In genomic region chr12:108601326-108601725, GRCm38 (mm10) we compare ENCODE assay signal across 17 mouse cellular contexts. TPM values are rescaled to one million over a fixed set of nuclear protein-coding genes. Genes with fewer than 3 reads are reported as not detected.
DNase-seq lines count a peak whose midpoint lies in the region; ATAC-seq and TF ChIP-seq lines count a peak whose summit lies in the region.
"Had no signal": no experiment of that assay in that cellular context is flagged by ENCODE, and none has a peak within 500 bp of the region (broad histone marks: within the 10 kb centered on the region; RNA-seq: fewer than 3 reads in every experiment).

No protein-coding gene starts in this region.

- no peaks in the 10 kb centered on the region for H3K9me3 ChIP-seq in heart, embryonic 14.5 days (ENCODE audit: control insufficient read depth, low read length)
- no peaks in the 10 kb centered on the region for H3K9me3 ChIP-seq in lung, embryonic 14.5 days (ENCODE audit: low read depth, low read length)
- no peaks in the 10 kb centered on the region for H3K9me3 ChIP-seq in lung, postnatal 0 days (ENCODE audit: low read length)
- H3K9me3 ChIP-seq in forebrain, embryonic 14.5 days (replicated peaks; ENCODE audit: control insufficient read depth, low read length), result no peaks in the 10 kb centered on the region
- H3K9me3 ChIP-seq: hindbrain, embryonic 12.5 days; kidney, embryonic 15.5 days; limb, embryonic 15.5 days; stomach, embryonic 15.5 days had no signal

- H3K27ac ChIP-seq in heart, embryonic 14.5 days (replicated peaks in 1 of 2; ENCODE audit: control insufficient read depth in 1 of 2, insufficient read depth in 1 of 2, low read depth in 2 of 2, low read length in 2 of 2), result peak overlapping the region; percentile 24 to 47; a peak in 2 of 4 replicates
- H3K27ac ChIP-seq in lung, embryonic 14.5 days (ENCODE audit: low read depth), result no peak overlapping the region
- H3K27ac ChIP-seq in lung, postnatal 0 days (ENCODE audit: low read length), result no peak overlapping the region
- H3K27ac ChIP-seq in forebrain, embryonic 14.5 days (ENCODE audit: low read depth, low read length), result no peak overlapping the region
- H3K27ac ChIP-seq: hindbrain, embryonic 12.5 days; kidney, embryonic 15.5 days; stomach, embryonic 15.5 days had no signal

- 0 out of 2 replicates have a peak, but pooled peaks cover 3% of the 10 kb centered on the region for H3K36me3 ChIP-seq in heart, embryonic 14.5 days (ENCODE audit: control insufficient read depth, insufficient read depth, low read length)
- H3K36me3 ChIP-seq in lung, embryonic 14.5 days (ENCODE audit: insufficient read depth), result peaks cover 3% of the 10 kb centered on the region; the same call in 1 of the 2 replicates
- no peaks in the 10 kb centered on the region for H3K36me3 ChIP-seq in lung, postnatal 0 days (ENCODE audit: insufficient read depth, low read length)
- H3K36me3 ChIP-seq in forebrain, embryonic 14.5 days (ENCODE audit: control insufficient read depth, insufficient read depth, low read length), result no peaks in the 10 kb centered on the region
- H3K36me3 ChIP-seq: hindbrain, embryonic 12.5 days; limb, embryonic 15.5 days; stomach, embryonic 15.5 days had no signal

- no peak for TF ChIP-seq EP300 in lung, postnatal 0 days (IDR thresholded peaks at IDR 0.05)

- peak overlapping the region; percentile 23 for H3K4me2 ChIP-seq in heart, embryonic 14.5 days (ENCODE audit: low read length)
- H3K4me2 ChIP-seq in lung, embryonic 14.5 days, result no peak overlapping the region
- no peak overlapping the region for H3K4me2 ChIP-seq in lung, postnatal 0 days (replicated peaks; ENCODE audit: low read depth, low read length)
- no peak overlapping the region for H3K4me2 ChIP-seq in forebrain, embryonic 14.5 days (ENCODE audit: low read length)
- H3K4me2 ChIP-seq: hindbrain, embryonic 12.5 days; kidney, embryonic 15.5 days; limb, embryonic 15.5 days; stomach, embryonic 15.5 days had no signal

- H3K4me3 ChIP-seq in heart, embryonic 14.5 days (ENCODE audit: control insufficient read depth in 1 of 2, insufficient read depth in 1 of 2, low read depth in 1 of 2, low read length in 2 of 2), result no peak overlapping the region
- H3K4me3 ChIP-seq in lung, embryonic 14.5 days (ENCODE audit: low read depth, low read length), result no peak overlapping the region
- no peak overlapping the region for H3K4me3 ChIP-seq in lung, postnatal 0 days (ENCODE audit: low read depth, low read length)
- H3K4me3 ChIP-seq in forebrain, embryonic 14.5 days (ENCODE audit: low read depth, low read length), result no peak overlapping the region
- H3K4me3 ChIP-seq: hindbrain, embryonic 12.5 days; kidney, embryonic 15.5 days; limb, embryonic 15.5 days; stomach, embryonic 15.5 days had no signal

- H3K27me3 ChIP-seq in heart, embryonic 14.5 days (ENCODE audit: control insufficient read depth, insufficient read depth, low read length), result no peaks in the 10 kb centered on the region
- H3K27me3 ChIP-seq in lung, embryonic 14.5 days (ENCODE audit: insufficient read depth, low read length), result no peaks in the 10 kb centered on the region
- no peaks in the 10 kb centered on the region for H3K27me3 ChIP-seq in lung, postnatal 0 days (replicated peaks; ENCODE audit: insufficient read depth, low read length)
- H3K27me3 ChIP-seq in forebrain, embryonic 14.5 days (replicated peaks; ENCODE audit: control insufficient read depth, insufficient read depth, low read length), result no peaks in the 10 kb centered on the region
- H3K27me3 ChIP-seq: hindbrain, embryonic 12.5 days; kidney, embryonic 15.5 days; limb, embryonic 15.5 days; Patski; stomach, embryonic 15.5 days had no signal

- H3K9ac ChIP-seq in heart, embryonic 14.5 days (ENCODE audit: low read length), result no peak overlapping the region
- no peak overlapping the region for H3K9ac ChIP-seq in lung, embryonic 14.5 days
- H3K9ac ChIP-seq in lung, postnatal 0 days (replicated peaks; ENCODE audit: low read depth), result no peak overlapping the region
- H3K9ac ChIP-seq in forebrain, embryonic 14.5 days (ENCODE audit: low read length), result no peak overlapping the region
- H3K9ac ChIP-seq: hindbrain, embryonic 12.5 days; kidney, embryonic 15.5 days; limb, embryonic 15.5 days; stomach, embryonic 15.5 days had no signal

- WGBS in heart, embryonic 14.5 days, result 35% methylated on average over 8 of the region's 8 CpGs
- WGBS in lung, embryonic 14.5 days, result 77% methylated on average over 8 of the region's 8 CpGs
- WGBS in lung, postnatal 0 days, result 80% methylated on average over 8 of the region's 8 CpGs
- WGBS in forebrain, embryonic 14.5 days, result 27% methylated on average over 8 of the region's 8 CpGs

- H3K4me1 ChIP-seq in heart, embryonic 14.5 days (ENCODE audit: control insufficient read depth in 2 of 2, insufficient read depth in 2 of 2, low read length in 2 of 2), result peaks cover 13 to 28% of the 10 kb centered on the region in 2 experiments
- H3K4me1 ChIP-seq in lung, embryonic 14.5 days (ENCODE audit: insufficient read depth), result peaks cover 3% of the 10 kb centered on the region; the same call in 1 of the 2 replicates
- no peaks in the 10 kb centered on the region for H3K4me1 ChIP-seq in lung, postnatal 0 days (ENCODE audit: insufficient read depth, low read depth, low read length)
- H3K4me1 ChIP-seq in forebrain, embryonic 14.5 days (ENCODE audit: control insufficient read depth, insufficient read depth, low read length), result peaks cover 33% of the 10 kb centered on the region

- no peak for ATAC-seq in heart, embryonic 14.5 days (ENCODE audit: insufficient number of reproducible peaks, insufficient read depth, low FRiP score, low read depth)
- 0 out of 2 replicates have a peak, but pooled peaks have one; percentile 47 for ATAC-seq in lung, embryonic 14.5 days (ENCODE audit: insufficient read depth)
- no peak for ATAC-seq in lung, postnatal 0 days
- peak; percentile 35; the same call in 1 of the 2 replicates for ATAC-seq in forebrain, embryonic 14.5 days
- ATAC-seq: Patski had no signal

- no peak for TF ChIP-seq CTCF in lung, embryonic 14.5 days (IDR thresholded peaks at IDR 0.05; ENCODE audit: low read depth)
- TF ChIP-seq CTCF in lung, postnatal 0 days (IDR thresholded peaks at IDR 0.05), result no peak

- no peak for DNase-seq in heart, adult 18-20 months
- no peak for DNase-seq in lung, embryonic 14.5 days
- no peak for DNase-seq in lung, postnatal 0 days (ENCODE audit: low spot score)
- DNase-seq in forebrain, embryonic 14.5 days (ENCODE audit: low spot score), result peak; percentile 31
- DNase-seq in right cerebral cortex, postnatal 10 days (ENCODE audit: low spot score in 2 of 2), result peak; percentile 68 to 86
- no peak for DNase-seq in gastrocnemius, adult 18-20 months (ENCODE audit: low spot score)
- no peak for DNase-seq in lung, postnatal 25 days (ENCODE audit: low spot score)
- DNase-seq: adrenal gland, postnatal 36 days; cerebellum, postnatal 36 days; lung, postnatal 36 days; retina, postnatal 1 day had no signal

RNA-seq across cellular contexts. Expression of gene Evl, which starts 46.8 kb away (rescaled TPM):
- 57.1 and 57.9 TPM in 2 replicates for polyA plus RNA-seq in heart, embryonic 14.5 days (2014; fragmentation: Nextera tagmentation; extraction: Ambion mirVana)
- total RNA-seq in heart, adult 18-20 months (2021), result 10 to 100 TPM; 30.3 to 40.5 TPM
- 79.2 and 88.7 TPM in 2 replicates for polyA plus RNA-seq in lung, embryonic 14.5 days (2014; fragmentation: Nextera tagmentation; extraction: Ambion mirVana)
- 43.9 and 45.5 TPM in 2 replicates for polyA plus RNA-seq in lung, postnatal 0 days (2015; fragmentation: Nextera tagmentation; extraction: Ambion mirVana)
- polyA plus RNA-seq in forebrain, embryonic 14.5 days (2014; fragmentation: Nextera tagmentation; extraction: Ambion mirVana), result 208 and 232 TPM in 2 replicates
- 1 to 10 TPM; 8.0 to 9.7 TPM for total RNA-seq in gastrocnemius, adult 18-20 months (2021)

Comparison
In these comparisons a context has a peak if more than half of its experiments do, and no peak if none do; other contexts are left out.
1. ATAC-seq: peak in lung, embryonic 14.5 days (single experiment) and forebrain, embryonic 14.5 days (single experiment); none in heart, embryonic 14.5 days (single experiment) and lung, postnatal 0 days (single experiment).
2. H3K27ac ChIP-seq: peak in heart, embryonic 14.5 days (2 of 2); none in lung, embryonic 14.5 days (single experiment), lung, postnatal 0 days (single experiment) and forebrain, embryonic 14.5 days (single experiment).
3. DNase-seq: peak in forebrain, embryonic 14.5 days (single experiment) and right cerebral cortex, postnatal 10 days (2 of 2); none in heart, adult 18-20 months (0 of 2), lung, embryonic 14.5 days (single experiment), lung, postnatal 0 days (single experiment), gastrocnemius, adult 18-20 months (single experiment) and lung, postnatal 25 days (single experiment).